Mouse (Mus musculus) embryonic facial prominence, embryonic 10.5 days (tissue): ENCODE data around the gene Tspan5. TPM values are rescaled to one million over a fixed set of nuclear protein-coding genes. Genes with fewer than 3 reads are reported as not detected.

ENCODE experiments used
- DNase-seq: peaks from one replicate; pipeline ENCODE4 v3.0.0-alpha.2; 2017; ENCODE audit warnings: low spot score
- H3K27ac ChIP-seq: fragments of 300-500 bp; sonication (generic); replicated peaks from 2 replicates; pipeline ENCODE4 v1.5.1; 2016; ENCODE audit warnings: mild to moderate bottlenecking
- H3K27me3 ChIP-seq: fragments of 300-500 bp; sonication (generic); replicated peaks from 2 replicates; pipeline ENCODE4 v1.6.1; 2016; ENCODE audit warnings: low read depth, mild to moderate bottlenecking; ENCODE audit not compliant: poor library complexity, severe bottlenecking
- H3K36me3 ChIP-seq: fragments of 300-500 bp; sonication (generic); replicated peaks from 2 replicates; pipeline ENCODE4 v1.6.1; 2016; ENCODE audit warnings: mild to moderate bottlenecking, moderate library complexity
- H3K4me1 ChIP-seq: fragments of 300-500 bp; sonication (generic); 2 replicates; pipeline ENCODE4 v1.6.1; 2016
- H3K4me3 ChIP-seq: fragments of 300-500 bp; sonication (generic); 2 replicates; pipeline ENCODE4 v1.5.1; 2016; ENCODE audit warnings: mild to moderate bottlenecking, moderate library complexity
- H3K9me3 ChIP-seq: fragments of 300-500 bp; sonication (generic); 2 replicates; pipeline ENCODE4 v1.6.1; 2016; ENCODE audit warnings: mild to moderate bottlenecking
- WGBS: fragments of 180-500 bp; shearing (Covaris S2); methylation state at CpG from one replicate; pipeline ENCODE4 v1.1.7; 2016; 5-methylcytosine and 5-hydroxymethylcytosine counted together
- polyA plus RNA-seq: library from polyadenylated mRNA; unstranded; fragments of >200 nt; fragmentation: Nextera tagmentation; extraction: Ambion mirVana; gene quantifications from 2 replicates; pipeline ENCODE4 v1.2.1, GENCODE M21; 2016

Gene Tspan5
- polyA plus RNA-seq, 1 experiment from 2014 or later, result 20.9 TPM

DNA sequence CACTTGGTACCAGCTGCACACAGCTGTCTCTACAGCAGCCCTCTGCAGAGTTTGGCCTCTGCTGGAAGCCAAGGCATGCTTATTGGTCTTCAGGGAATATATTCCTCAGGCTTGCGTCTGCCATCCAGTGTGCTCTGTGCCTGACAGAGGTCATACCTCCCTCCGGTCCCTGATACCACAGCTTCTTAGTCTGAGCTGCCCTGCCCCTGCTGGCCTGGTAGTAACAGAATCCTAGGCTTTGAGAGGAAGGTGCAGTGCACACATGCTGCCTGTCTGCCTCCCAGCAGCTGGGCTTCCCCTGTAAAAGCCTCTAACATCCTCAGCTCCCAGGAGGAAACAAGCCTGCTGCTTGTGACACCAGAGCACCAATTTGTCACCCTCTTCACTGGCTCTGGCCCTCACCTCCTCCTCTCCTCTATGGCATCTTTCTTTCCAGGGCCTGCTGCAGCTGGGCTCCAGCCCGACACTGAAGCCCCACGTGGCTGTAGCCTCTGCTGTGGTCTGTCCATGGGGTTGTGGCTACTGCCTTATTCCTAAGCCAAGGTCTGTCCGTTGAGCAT lies 80.0 kb downstream of the Tspan5 start:
- H3K4me1 ChIP-seq, result peaks cover 40% of the 10 kb centered on the region
- DNase-seq, result peak; percentile 39

DNA sequence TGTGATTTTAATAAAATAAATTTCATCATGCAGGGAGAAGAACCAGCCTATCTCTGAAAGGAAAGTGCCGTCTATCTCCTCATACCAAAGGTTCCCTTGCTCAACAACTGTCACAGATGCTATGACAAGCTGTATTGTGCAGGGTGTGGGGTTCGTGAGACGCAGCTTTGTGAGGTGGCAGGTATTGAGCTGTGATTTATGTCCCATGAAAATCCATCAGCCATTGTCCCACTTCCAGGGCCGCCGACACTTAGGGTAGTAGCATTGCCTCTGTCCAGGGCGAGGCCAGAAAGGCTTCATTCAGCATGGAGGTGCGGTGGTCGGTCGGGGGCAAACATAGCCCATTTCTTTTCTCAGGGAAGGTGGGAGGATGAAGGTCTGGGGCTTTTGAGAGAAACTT lies 81.9 kb downstream of the Tspan5 start:
- H3K27ac ChIP-seq, result no peak overlapping the region
- 81% methylated on average over 9 of the region's 9 CpGs for WGBS
- no peaks in the 10 kb centered on the region for H3K27me3 ChIP-seq
- H3K4me1 ChIP-seq, result peaks cover 39% of the 10 kb centered on the region
- no peak overlapping the region for H3K4me3 ChIP-seq
- H3K36me3 ChIP-seq, result no peaks in the 10 kb centered on the region
- DNase-seq, result no peak
- H3K9me3 ChIP-seq, result no peaks in the 10 kb centered on the region

More for the DNA sequence above, 80.0 kb downstream of the Tspan5 start:
- Histone ChIP-seq H3K4me3 (no peak overlapping the region), H3K36me3 (no peaks in the 10 kb centered on the region), H3K9me3 (no peaks in the 10 kb centered on the region), H3K27me3 (no peaks in the 10 kb centered on the region), H3K27ac (peak overlapping the region; percentile 59; the same call in 1 of the 2 replicates)
- WGBS, result 39% methylated on average over 5 of the region's 5 CpGs

DNA sequence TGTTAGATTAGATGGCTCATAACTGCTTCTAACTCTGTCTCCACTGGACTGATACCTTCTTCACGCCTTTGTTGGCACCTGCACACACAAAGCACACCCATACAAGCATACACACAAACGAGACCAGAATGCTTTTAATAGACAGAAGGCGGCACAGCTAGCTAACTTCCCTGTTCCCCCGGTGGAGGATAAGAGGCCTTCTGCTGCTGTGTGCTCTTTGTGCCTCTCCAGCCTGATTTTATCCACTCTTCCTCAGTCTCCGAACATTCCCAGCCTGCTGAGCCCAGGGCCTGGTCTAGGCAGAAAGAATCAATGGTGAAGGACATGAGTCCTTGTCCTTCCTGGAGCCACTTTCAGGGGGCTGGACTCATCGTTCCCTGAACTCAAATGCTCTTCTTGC lies 83.3 kb downstream of the Tspan5 start:
- H3K4me1 ChIP-seq, result peaks cover 31% of the 10 kb centered on the region
- DNase-seq, result no peak
- H3K27me3 ChIP-seq, result no peaks in the 10 kb centered on the region
- H3K36me3 ChIP-seq, result no peaks in the 10 kb centered on the region
- no peaks in the 10 kb centered on the region for H3K9me3 ChIP-seq
- WGBS, result 89% methylated on average over 6 of the region's 6 CpGs
- H3K27ac ChIP-seq, result 0 out of 2 replicates have a peak overlapping the region, but pooled peaks have one; percentile 14
- no peak overlapping the region for H3K4me3 ChIP-seq

DNA sequence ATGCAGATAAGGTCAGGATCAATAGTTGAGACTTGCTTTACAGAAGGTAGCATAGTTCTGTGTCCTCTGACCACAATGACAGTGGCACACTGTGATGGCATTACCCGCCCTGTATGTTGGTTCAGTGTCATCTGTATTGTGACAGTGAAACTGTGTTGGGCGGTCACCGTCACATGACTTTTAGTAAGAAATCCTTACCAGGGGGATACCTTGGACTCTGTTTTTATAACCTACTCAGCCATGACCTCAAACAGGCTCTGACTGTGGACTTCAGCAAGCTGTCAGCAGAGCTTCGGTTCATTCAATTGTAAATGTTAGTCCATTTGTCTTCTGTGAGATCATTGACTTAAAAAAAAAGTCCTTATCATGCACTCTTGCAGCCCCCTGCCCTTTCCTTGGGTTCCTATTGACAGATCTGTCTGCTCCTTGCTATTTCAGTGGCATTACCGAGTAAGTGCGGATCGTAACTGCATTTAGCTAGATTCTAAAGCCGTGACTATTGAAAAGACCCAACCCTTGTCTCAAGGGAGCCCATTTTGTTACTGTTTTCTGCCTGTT lies 84.3 kb downstream of the Tspan5 start:
- peaks cover 23% of the 10 kb centered on the region for H3K4me1 ChIP-seq
- no peak overlapping the region for H3K4me3 ChIP-seq
- H3K9me3 ChIP-seq, result no peaks in the 10 kb centered on the region
- DNase-seq, result no peak
- WGBS, result 85% methylated on average over 8 of the region's 8 CpGs
- H3K27me3 ChIP-seq, result no peaks in the 10 kb centered on the region
- H3K36me3 ChIP-seq, result no peaks in the 10 kb centered on the region
- no peak overlapping the region for H3K27ac ChIP-seq

DNA sequence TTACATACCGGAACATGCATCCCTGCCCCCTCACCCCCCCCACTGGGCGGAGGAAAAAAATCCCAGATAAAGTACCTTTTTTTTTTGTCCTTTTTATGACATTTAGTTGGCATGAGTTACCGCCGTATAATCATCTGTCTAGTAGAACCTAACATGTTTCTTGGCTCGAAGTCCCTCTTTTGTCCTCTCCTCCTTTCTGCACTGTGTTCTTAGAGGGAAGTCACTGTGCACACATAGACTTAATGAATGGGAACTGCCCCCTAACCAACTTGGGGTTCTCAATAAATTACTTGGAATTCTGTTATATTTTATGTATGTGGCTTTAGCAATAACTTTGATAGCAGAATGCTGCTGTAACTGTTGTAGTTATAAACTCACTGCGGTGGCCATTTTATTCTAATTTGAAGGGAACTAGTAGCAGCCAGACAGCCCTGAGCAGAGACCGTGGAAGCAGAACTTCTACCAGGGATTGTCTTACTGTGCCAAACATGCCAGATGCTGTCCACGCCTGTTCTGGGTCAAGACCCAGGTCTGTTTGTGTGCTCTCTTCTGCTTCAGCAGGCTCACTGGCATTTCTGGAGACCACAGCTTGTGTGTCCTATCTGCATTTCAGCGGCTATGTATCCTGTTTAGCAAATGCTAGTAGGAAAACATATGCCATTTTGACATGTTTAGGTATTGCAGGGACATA lies 91.0 kb downstream of the Tspan5 start:
- Histone ChIP-seq H3K9me3 (no peaks in the 10 kb centered on the region), H3K4me1 (no peaks in the 10 kb centered on the region), H3K27me3 (no peaks in the 10 kb centered on the region), H3K27ac (no peak overlapping the region), H3K36me3 (no peaks in the 10 kb centered on the region), H3K4me3 (no peak overlapping the region)
- WGBS, result 90% methylated on average over 9 of the region's 9 CpGs
- DNase-seq, result no peak

DNA sequence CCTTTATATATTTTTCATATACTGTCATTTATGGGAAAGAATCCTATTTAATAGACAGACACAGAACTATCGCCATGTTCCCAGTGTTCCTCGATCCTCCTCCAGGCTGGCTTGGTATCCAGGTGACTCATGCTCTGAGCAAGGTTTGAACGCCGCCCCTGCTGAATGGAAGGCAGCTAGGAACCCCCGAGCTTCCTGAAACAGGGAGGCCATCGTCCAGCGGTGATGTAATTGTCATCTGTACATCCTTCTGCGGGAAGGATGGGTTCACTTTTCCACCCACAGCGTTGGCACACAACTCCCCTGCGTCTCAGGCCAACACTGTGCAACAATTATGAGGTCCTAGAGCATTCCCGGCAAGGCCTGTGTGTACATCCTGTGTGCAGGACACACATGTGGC lies 92.2 kb downstream of the Tspan5 start:
- H3K9me3 ChIP-seq, result no peaks in the 10 kb centered on the region
- 93% methylated on average over 11 of the region's 11 CpGs for WGBS
- H3K4me3 ChIP-seq, result no peak overlapping the region
- no peak overlapping the region for H3K27ac ChIP-seq
- no peaks in the 10 kb centered on the region for H3K27me3 ChIP-seq
- 0 out of 2 replicates have a peak, but pooled peaks cover 1% of the 10 kb centered on the region for H3K4me1 ChIP-seq
- H3K36me3 ChIP-seq, result no peaks in the 10 kb centered on the region
- DNase-seq, result no peak

DNA sequence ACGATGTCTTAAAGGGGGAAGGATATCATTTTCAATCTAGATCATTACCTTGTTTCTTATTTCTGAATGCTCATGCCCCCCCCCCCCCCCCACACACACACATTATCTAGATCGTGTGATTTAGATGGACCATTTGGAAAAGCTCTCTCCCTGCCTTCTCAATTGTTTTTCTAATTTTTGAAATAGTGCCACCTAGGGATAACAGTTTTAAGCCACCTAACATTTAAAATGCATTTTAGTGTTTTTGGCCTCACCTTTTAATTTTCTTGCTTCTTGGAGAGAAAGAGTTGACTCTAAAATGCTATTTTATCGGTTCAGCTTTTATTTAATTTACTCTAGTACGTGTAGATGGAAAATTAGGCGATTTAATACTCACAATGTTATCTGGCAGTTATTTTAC lies 94.9 kb downstream of the Tspan5 start:
- Histone ChIP-seq H3K27ac (no peak overlapping the region), H3K27me3 (no peaks in the 10 kb centered on the region), H3K36me3 (no peaks in the 10 kb centered on the region), H3K9me3 (no peaks in the 10 kb centered on the region), H3K4me1 (peaks cover 13% of the 10 kb centered on the region), H3K4me3 (no peak overlapping the region)
- no peak for DNase-seq
- WGBS, result 80% methylated on average over 5 of the region's 5 CpGs

DNA sequence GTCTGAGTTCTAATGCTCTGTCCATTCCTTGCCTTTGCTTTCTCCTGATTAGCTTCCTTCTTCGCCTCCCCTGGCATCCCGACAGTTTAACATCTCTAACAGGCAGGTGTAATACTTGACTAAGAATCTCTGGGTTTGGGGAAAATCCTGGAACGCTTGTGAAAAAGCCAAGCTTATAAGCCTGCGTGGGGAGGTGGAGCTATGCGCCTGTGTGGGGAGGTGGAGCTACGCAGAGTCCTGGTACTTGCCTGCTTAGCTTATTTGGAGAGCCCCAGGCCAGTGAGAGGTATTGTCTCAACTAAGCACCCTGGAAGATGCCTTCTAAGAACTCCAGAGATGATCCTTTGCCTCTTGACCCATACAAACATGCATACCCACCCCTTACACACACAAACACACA lies 95.7 kb downstream of the Tspan5 start:
- Histone ChIP-seq H3K4me3 (no peak overlapping the region), H3K36me3 (no peaks in the 10 kb centered on the region), H3K27me3 (no peaks in the 10 kb centered on the region), H3K27ac (no peak overlapping the region), H3K9me3 (no peaks in the 10 kb centered on the region), H3K4me1 (peaks cover 18% of the 10 kb centered on the region)
- no peak for DNase-seq
- WGBS, result 88% methylated on average over 6 of the region's 6 CpGs

DNA sequence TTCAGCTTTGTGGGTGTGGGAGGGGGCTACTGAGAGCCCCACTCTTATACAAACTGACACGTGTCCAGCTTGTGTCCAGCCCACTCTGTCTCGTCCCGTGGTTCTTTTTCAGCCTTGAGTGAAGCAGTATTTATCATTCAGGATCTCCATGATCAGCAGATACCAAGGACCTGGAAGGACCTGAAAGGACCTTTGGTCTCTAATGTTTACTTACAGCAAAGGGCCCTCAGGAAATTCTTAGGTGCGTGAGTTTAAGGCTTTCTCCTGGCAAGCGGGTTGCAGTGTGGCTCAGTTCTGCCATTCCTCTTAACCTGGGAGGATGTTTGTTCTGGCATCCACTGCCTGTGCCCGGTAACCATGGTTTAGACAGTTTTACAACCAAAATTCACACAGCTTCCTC lies 97.7 kb downstream of the Tspan5 start:
- WGBS, result 79% methylated on average over 6 of the region's 6 CpGs

DNA sequence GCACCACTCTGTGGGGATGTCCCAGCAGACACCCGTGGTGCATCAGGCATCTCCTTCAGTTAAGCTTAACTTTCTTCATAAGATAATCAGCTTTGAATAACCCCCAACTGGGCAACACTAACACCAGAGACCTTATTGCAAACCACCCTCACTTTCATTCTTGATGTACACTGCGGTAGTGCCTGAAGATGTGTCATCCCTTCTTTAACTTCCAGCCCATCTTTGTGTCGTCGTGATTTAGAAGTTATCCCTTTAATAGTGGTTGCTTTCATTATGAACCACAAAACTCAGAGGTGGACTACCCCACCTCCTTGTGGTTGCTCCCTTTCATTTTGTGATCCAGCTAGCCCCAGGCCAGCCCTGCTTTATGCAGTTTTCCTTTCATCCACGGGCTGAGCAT lies 99.3 kb downstream of the Tspan5 start:
- Histone ChIP-seq H3K27ac (no peak overlapping the region), H3K27me3 (no peaks in the 10 kb centered on the region), H3K4me3 (no peak overlapping the region), H3K4me1 (peaks cover 25% of the 10 kb centered on the region), H3K36me3 (no peaks in the 10 kb centered on the region), H3K9me3 (no peaks in the 10 kb centered on the region)
- DNase-seq, result no peak
- WGBS, result 70% methylated on average over 5 of the region's 5 CpGs

More for the DNA sequence above, 97.7 kb downstream of the Tspan5 start:
- Histone ChIP-seq H3K36me3 (no peaks in the 10 kb centered on the region), H3K27ac (no peak overlapping the region), H3K9me3 (no peaks in the 10 kb centered on the region), H3K27me3 (no peaks in the 10 kb centered on the region), H3K4me1 (peaks cover 25% of the 10 kb centered on the region), H3K4me3 (no peak overlapping the region)
- no peak for DNase-seq

DNA sequence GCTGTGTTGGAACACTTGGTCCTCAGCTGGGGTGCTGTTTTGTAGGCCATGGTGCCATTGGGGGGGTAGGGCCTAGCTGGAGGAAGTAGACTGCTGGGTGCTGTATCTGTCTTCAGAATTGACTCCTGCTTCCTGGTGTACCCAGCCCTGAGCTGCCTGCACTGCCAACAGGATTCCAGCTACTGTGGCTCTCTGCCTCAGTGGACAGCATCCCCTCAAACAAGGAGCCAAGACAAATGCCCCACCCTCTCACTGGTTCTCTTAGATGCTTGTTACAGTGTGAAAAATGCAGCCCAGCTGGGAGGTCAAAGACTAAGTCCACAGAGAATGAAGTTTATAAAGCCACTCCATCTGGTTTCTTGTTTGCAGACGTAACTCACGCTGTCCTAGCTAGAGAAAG lies 101.2 kb downstream of the Tspan5 start:
- 78% methylated on average over 2 of the region's 2 CpGs for WGBS
- Histone ChIP-seq H3K4me1 (peaks cover 25% of the 10 kb centered on the region), H3K27me3 (no peaks in the 10 kb centered on the region), H3K9me3 (no peaks in the 10 kb centered on the region), H3K27ac (no peak overlapping the region; the same call in 1 of the 2 replicates), H3K4me3 (no peak overlapping the region), H3K36me3 (no peaks in the 10 kb centered on the region)
- DNase-seq, result no peak

DNA sequence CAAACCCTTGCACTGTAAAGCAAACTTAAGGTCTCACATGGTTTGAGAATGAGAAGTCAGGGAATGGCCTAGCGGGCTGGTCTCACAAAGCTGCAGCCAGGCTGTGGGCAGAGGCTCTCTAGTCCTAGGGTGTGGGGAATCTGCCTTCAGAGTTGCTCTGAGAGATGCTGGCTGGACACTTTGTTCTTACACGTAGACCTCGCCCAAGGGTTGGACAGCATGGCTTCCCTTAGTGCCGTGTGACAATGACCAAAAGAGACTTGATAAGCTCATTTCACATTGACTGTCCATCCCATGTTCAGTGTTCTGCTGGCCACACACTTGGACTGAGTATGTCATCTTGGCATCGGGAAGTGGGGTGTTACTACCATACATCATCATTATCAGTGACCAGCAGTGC lies 101.6 kb downstream of the Tspan5 start:
- 92% methylated on average over 5 of the region's 5 CpGs for WGBS
- Histone ChIP-seq H3K9me3 (no peaks in the 10 kb centered on the region), H3K4me1 (peaks cover 25% of the 10 kb centered on the region), H3K27ac (no peak overlapping the region), H3K27me3 (no peaks in the 10 kb centered on the region), H3K36me3 (no peaks in the 10 kb centered on the region), H3K4me3 (no peak overlapping the region)
- DNase-seq, result no peak

DNA sequence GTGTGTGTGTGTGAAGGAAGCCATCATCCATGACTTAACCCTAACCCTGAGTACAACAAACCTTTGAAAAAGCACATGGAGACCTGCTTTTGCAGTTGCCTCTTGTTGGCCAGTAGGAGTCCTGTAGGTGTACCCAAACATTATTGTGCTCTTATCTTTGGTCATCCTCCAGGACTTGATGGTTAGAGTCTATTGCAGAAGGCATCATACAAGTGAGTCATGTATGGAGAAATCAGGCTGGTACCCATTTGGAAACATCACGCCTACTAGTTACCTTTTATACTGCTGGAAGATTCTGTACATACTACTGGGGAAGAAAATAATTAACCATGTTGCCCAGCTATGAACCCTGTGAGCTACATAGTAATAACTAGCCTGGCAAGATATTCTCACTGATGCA lies 103.8 kb downstream of the Tspan5 start:
- no peak for DNase-seq
- H3K4me1 ChIP-seq, result peaks cover 31% of the 10 kb centered on the region
- H3K27ac ChIP-seq, result no peak overlapping the region
- no peaks in the 10 kb centered on the region for H3K27me3 ChIP-seq
- 92% methylated on average over 1 of the region's 1 CpGs for WGBS
- no peaks in the 10 kb centered on the region for H3K36me3 ChIP-seq
- no peaks in the 10 kb centered on the region for H3K9me3 ChIP-seq
- no peak overlapping the region for H3K4me3 ChIP-seq
